Mouse (Mus musculus) midbrain, embryonic 13.5 days (tissue): Measurements from ENCODE around the gene Fbxl21. TPM values are rescaled to one million over a fixed set of nuclear protein-coding genes. Genes with fewer than 3 reads are reported as not detected.

ENCODE experiments used
- ATAC-seq: fragments of 200-750 bp; cut with Nextera tagmentation; 2 replicates; pipeline ENCODE4 v1.8.0; 2017; ENCODE audit warnings: mild to moderate bottlenecking, moderate TSS enrichment, moderate library complexity
- H3K27ac ChIP-seq: fragments of 300-500 bp; sonication (generic); 2 replicates; pipeline ENCODE4 v1.5.1; 2015; ENCODE audit warnings: inconsistent platforms, mild to moderate bottlenecking, moderate library complexity
- H3K27me3 ChIP-seq: fragments of 300-500 bp; sonication (generic); 2 replicates; pipeline ENCODE4 v1.6.1; 2015; ENCODE audit warnings: mild to moderate bottlenecking, inconsistent platforms
- H3K36me3 ChIP-seq: fragments of 300-500 bp; sonication (generic); 2 replicates; pipeline ENCODE4 v1.6.1; 2015; ENCODE audit warnings: mild to moderate bottlenecking, inconsistent platforms
- H3K4me1 ChIP-seq: fragments of 300-500 bp; sonication (generic); replicated peaks from 2 replicates; pipeline ENCODE4 v1.6.1; 2015; ENCODE audit warnings: inconsistent platforms
- H3K4me2 ChIP-seq: fragments of 300-500 bp; sonication (generic); replicated peaks from 2 replicates; pipeline ENCODE4 v1.6.1; 2015; ENCODE audit warnings: moderate library complexity, mild to moderate bottlenecking, inconsistent platforms
- H3K4me3 ChIP-seq: fragments of 300-500 bp; sonication (generic); replicated peaks from 2 replicates; pipeline ENCODE4 v1.5.1; 2015; ENCODE audit warnings: mild to moderate bottlenecking, inconsistent platforms
- H3K9ac ChIP-seq: fragments of 300-500 bp; sonication (generic); replicated peaks from 2 replicates; pipeline ENCODE4 v1.6.1; 2015; ENCODE audit warnings: mild to moderate bottlenecking, inconsistent platforms
- H3K9me3 ChIP-seq: fragments of 300-500 bp; sonication (generic); 2 replicates; pipeline ENCODE4 v1.6.1; 2016; ENCODE audit warnings: mild to moderate bottlenecking, inconsistent platforms
- WGBS: fragments of 180-500 bp; shearing (Covaris S2); methylation state at CpG from one replicate; pipeline ENCODE4 v1.1.7; 2015; 5-methylcytosine and 5-hydroxymethylcytosine counted together
- polyA plus RNA-seq: library from polyadenylated mRNA; unstranded; fragments of >200 nt; fragmentation: Nextera tagmentation; extraction: Ambion mirVana; gene quantifications from 2 replicates; pipeline ENCODE4 v1.2.1, GENCODE M21; 2015

The Fbxl21 gene
- 2.5 and 2.6 TPM in 2 replicates for polyA plus RNA-seq

GRCm38 (mm10) chr13:56522081-56522820 is at the start of gene Fbxl21:
Gene Fbxl21 (plus strand): TSS chr13:56522472.
- Histone ChIP-seq H3K4me1 (no peaks in the 10 kb centered on the region), H3K4me2 (peak within 1 kb of the TSS; percentile 85), H3K36me3 (no peaks in the 10 kb centered on the region), H3K9me3 (no peaks in the 10 kb centered on the region), H3K27me3 (no peaks in the 10 kb centered on the region), H3K4me3 (peak within 1 kb of the TSS; percentile 71), H3K27ac (no peak within 1 kb of the TSS), H3K9ac (peak within 1 kb of the TSS; percentile 75)
- ATAC-seq = peak; percentile 99
- 3% methylated on average over 56 of the region's 56 CpGs for WGBS

- no peak overlapping the region for H3K4me3 ChIP-seq
- no peaks in the 10 kb centered on the region for H3K4me1 ChIP-seq
- 94% methylated on average over 9 of the region's 9 CpGs for WGBS
- no peak overlapping the region for H3K9ac ChIP-seq
- H3K36me3 ChIP-seq = no peaks in the 10 kb centered on the region
- no peak overlapping the region for H3K4me2 ChIP-seq
- ATAC-seq = no peak
- H3K27ac ChIP-seq = no peak overlapping the region
- H3K9me3 ChIP-seq = no peaks in the 10 kb centered on the region
- 0 out of 2 replicates have a peak, but pooled peaks cover 3% of the 10 kb centered on the region for H3K27me3 ChIP-seq
Observed at GRCm38 (mm10) chr13:56472661-56473060, 49.6 kb upstream of the Fbxl21 start.

- ATAC-seq = peak; percentile 55; the same call in 1 of the 2 replicates
- no peaks in the 10 kb centered on the region for H3K9me3 ChIP-seq
- H3K36me3 ChIP-seq = no peaks in the 10 kb centered on the region
- no peak overlapping the region for H3K4me3 ChIP-seq
- no peak overlapping the region for H3K9ac ChIP-seq
- 0 out of 2 replicates have a peak, but pooled peaks cover 3% of the 10 kb centered on the region for H3K27me3 ChIP-seq
- 28% methylated on average over 4 of the region's 4 CpGs for WGBS
- H3K4me2 ChIP-seq = no peak overlapping the region
- no peak overlapping the region for H3K27ac ChIP-seq
- no peaks in the 10 kb centered on the region for H3K4me1 ChIP-seq
Observed at GRCm38 (mm10) chr13:56475363-56475762, 46.9 kb upstream of the Fbxl21 start.

- ATAC-seq = no peak
- H3K4me1 ChIP-seq = no peaks in the 10 kb centered on the region
- no peaks in the 10 kb centered on the region for H3K9me3 ChIP-seq
- no peak overlapping the region for H3K4me2 ChIP-seq
- no peak overlapping the region for H3K27ac ChIP-seq
- WGBS = 85% methylated on average over 5 of the region's 5 CpGs
- no peak overlapping the region for H3K9ac ChIP-seq
- H3K4me3 ChIP-seq = no peak overlapping the region
- H3K27me3 ChIP-seq = 0 out of 2 replicates have a peak, but pooled peaks cover 3% of the 10 kb centered on the region
- no peaks in the 10 kb centered on the region for H3K36me3 ChIP-seq
Observed at GRCm38 (mm10) chr13:56476790-56477189, 45.5 kb upstream of the Fbxl21 start.

GRCm38 (mm10) chr13:56477271-56477670 is 45.0 kb upstream of the Fbxl21 start:
- ATAC-seq = no peak
- H3K4me1 ChIP-seq = no peaks in the 10 kb centered on the region
- WGBS = 65% methylated on average over 6 of the region's 6 CpGs

GRCm38 (mm10) chr13:56478027-56478426 is 44.2 kb upstream of the Fbxl21 start:
- Histone ChIP-seq H3K9ac (no peak overlapping the region), H3K9me3 (no peaks in the 10 kb centered on the region), H3K4me2 (no peak overlapping the region), H3K4me3 (no peak overlapping the region), H3K27me3 (0 out of 2 replicates have a peak, but pooled peaks cover 3% of the 10 kb centered on the region), H3K27ac (no peak overlapping the region), H3K36me3 (no peaks in the 10 kb centered on the region), H3K4me1 (no peaks in the 10 kb centered on the region)
- WGBS = 81% methylated on average over 6 of the region's 6 CpGs
- no peak for ATAC-seq

More at GRCm38 (mm10) chr13:56477271-56477670, 45.0 kb upstream of the Fbxl21 start:
- no peak overlapping the region for H3K4me3 ChIP-seq
- H3K27me3 ChIP-seq = 0 out of 2 replicates have a peak, but pooled peaks cover 3% of the 10 kb centered on the region
- H3K4me2 ChIP-seq = no peak overlapping the region
- no peaks in the 10 kb centered on the region for H3K36me3 ChIP-seq
- H3K9me3 ChIP-seq = no peaks in the 10 kb centered on the region
- no peak overlapping the region for H3K27ac ChIP-seq
- no peak overlapping the region for H3K9ac ChIP-seq

GRCm38 (mm10) chr13:56482146-56482545 is 40.1 kb upstream of the Fbxl21 start, which contains the start of gene Il9:
Gene Il9 (minus strand): TSS chr13:56482246.
- H3K9me3 ChIP-seq = no peaks in the 10 kb centered on the region
- no peaks in the 10 kb centered on the region for H3K27me3 ChIP-seq
- no peak within 1 kb of the TSS for H3K4me3 ChIP-seq
- no peak within 1 kb of the TSS for H3K9ac ChIP-seq
- no peaks in the 10 kb centered on the region for H3K36me3 ChIP-seq
- H3K4me2 ChIP-seq = no peak within 1 kb of the TSS
- ATAC-seq = no peak
- WGBS = 86% methylated on average over 3 of the region's 3 CpGs
- H3K4me1 ChIP-seq = no peaks in the 10 kb centered on the region
- no peak within 1 kb of the TSS for H3K27ac ChIP-seq

- 0 out of 2 replicates have a peak, but pooled peaks cover 7% of the 10 kb centered on the region for H3K9me3 ChIP-seq
- H3K4me2 ChIP-seq = no peak overlapping the region
- no peak overlapping the region for H3K27ac ChIP-seq
- H3K27me3 ChIP-seq = no peaks in the 10 kb centered on the region
- no peak for ATAC-seq
- H3K4me3 ChIP-seq = no peak overlapping the region
- 80% methylated on average over 5 of the region's 5 CpGs for WGBS
- no peaks in the 10 kb centered on the region for H3K36me3 ChIP-seq
- no peaks in the 10 kb centered on the region for H3K4me1 ChIP-seq
- H3K9ac ChIP-seq = no peak overlapping the region
Observed at GRCm38 (mm10) chr13:56488012-56488411, 34.3 kb upstream of the Fbxl21 start.

- 26% methylated on average over 3 of the region's 3 CpGs for WGBS
- ATAC-seq = no peak
- H3K27ac ChIP-seq = no peak overlapping the region
- H3K36me3 ChIP-seq = no peaks in the 10 kb centered on the region
- no peak overlapping the region for H3K4me3 ChIP-seq
- no peak overlapping the region for H3K4me2 ChIP-seq
- H3K27me3 ChIP-seq = no peaks in the 10 kb centered on the region
- H3K9me3 ChIP-seq = 0 out of 2 replicates have a peak, but pooled peaks cover 6% of the 10 kb centered on the region
- H3K9ac ChIP-seq = no peak overlapping the region
- no peaks in the 10 kb centered on the region for H3K4me1 ChIP-seq
Observed at GRCm38 (mm10) chr13:56494440-56494839, 27.8 kb upstream of the Fbxl21 start.

GRCm38 (mm10) chr13:56500132-56500531 is 22.1 kb upstream of the Fbxl21 start:
- Histone ChIP-seq H3K4me1 (no peaks in the 10 kb centered on the region), H3K4me3 (no peak overlapping the region), H3K27me3 (no peaks in the 10 kb centered on the region), H3K4me2 (no peak overlapping the region), H3K36me3 (no peaks in the 10 kb centered on the region), H3K9ac (no peak overlapping the region), H3K27ac (no peak overlapping the region), H3K9me3 (no peaks in the 10 kb centered on the region)
- 79% methylated on average over 3 of the region's 3 CpGs for WGBS
- no peak for ATAC-seq

- Histone ChIP-seq H3K9ac (no peak overlapping the region), H3K4me1 (no peaks in the 10 kb centered on the region), H3K36me3 (no peaks in the 10 kb centered on the region), H3K4me3 (no peak overlapping the region), H3K27ac (no peak overlapping the region), H3K27me3 (no peaks in the 10 kb centered on the region), H3K4me2 (no peak overlapping the region), H3K9me3 (no peaks in the 10 kb centered on the region)
- WGBS = 91% methylated on average over 8 of the region's 8 CpGs
- ATAC-seq = no peak
Observed at GRCm38 (mm10) chr13:56500636-56501035, 21.6 kb upstream of the Fbxl21 start.

- H3K4me3 ChIP-seq = no peak overlapping the region
- WGBS = 74% methylated on average over 6 of the region's 6 CpGs
- H3K36me3 ChIP-seq = no peaks in the 10 kb centered on the region
- no peak for ATAC-seq
- H3K4me1 ChIP-seq = no peaks in the 10 kb centered on the region
- H3K9ac ChIP-seq = no peak overlapping the region
- H3K27ac ChIP-seq = no peak overlapping the region
- no peaks in the 10 kb centered on the region for H3K27me3 ChIP-seq
- no peak overlapping the region for H3K4me2 ChIP-seq
- H3K9me3 ChIP-seq = no peaks in the 10 kb centered on the region
Observed at GRCm38 (mm10) chr13:56501866-56502420, 20.3 kb upstream of the Fbxl21 start.
